Mouse (Mus musculus): Measurements from ENCODE around the gene Slc39a10. TPM values are rescaled to one million over a fixed set of nuclear protein-coding genes. Genes with fewer than 3 reads are reported as not detected.
"Not testable (repeated sequence)": the region's sequence is repeated elsewhere in the genome, so short reads cannot be mapped to it uniquely, and the experiment has no call there.

Gene Slc39a10
- polyA plus RNA-seq, 2 experiments = 35.6 to 53.7 TPM

DNA sequence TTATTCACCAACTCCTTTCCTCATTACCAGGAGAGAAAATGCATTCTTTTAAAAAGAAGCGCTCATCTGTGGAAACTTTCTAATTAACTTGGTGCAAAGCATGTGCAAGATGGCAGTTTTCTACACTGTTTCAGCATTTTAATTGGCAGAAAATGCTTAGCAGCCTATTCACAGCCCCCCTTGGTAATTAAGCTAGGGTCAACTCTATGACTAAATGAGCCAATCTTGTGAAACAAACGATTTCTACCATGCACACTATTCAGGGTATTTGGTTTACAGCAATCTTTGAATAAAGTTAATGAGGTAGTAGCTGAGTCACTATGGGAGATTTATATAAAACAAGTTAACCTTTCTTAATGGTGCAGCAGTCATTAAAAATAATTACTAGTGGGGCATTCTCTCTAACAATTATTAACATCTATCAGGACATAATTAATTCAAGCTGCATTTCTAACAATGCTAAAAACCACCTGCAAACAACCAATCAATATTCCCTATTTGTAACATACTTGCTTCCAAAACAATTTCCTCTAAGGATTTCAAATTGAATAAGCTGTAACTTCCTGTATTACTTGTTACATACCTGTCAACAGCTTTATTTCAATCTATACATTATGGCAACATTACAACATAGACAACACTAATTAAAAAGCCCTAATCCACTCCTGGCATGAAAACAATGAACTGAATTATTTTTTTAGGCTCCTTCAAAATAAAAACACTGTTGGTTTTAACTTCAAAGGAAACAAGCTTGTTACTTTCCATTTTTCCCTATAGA lies 62.4 kb downstream of the Slc39a10 start:
- peaks cover 24% of the 10 kb centered on the region for H3K36me3 ChIP-seq (ENCODE audit: control insufficient read depth, insufficient read depth, low read length)
- no peaks in the 10 kb centered on the region for H3K9me3 ChIP-seq (ENCODE audit: control insufficient read depth, low read length)
- H3K4me2 ChIP-seq (replicated peaks; ENCODE audit: low read depth, low read length, severe bottlenecking) = no peak overlapping the region
- no peaks in the 10 kb centered on the region for H3K4me1 ChIP-seq (ENCODE audit: control insufficient read depth, insufficient read depth, low read length)
- no peak overlapping the region for H3K4me3 ChIP-seq (replicated peaks; ENCODE audit: low read length)
- 22% methylated on average over 2 of the region's 2 CpGs for WGBS
- no peak for ATAC-seq (ENCODE audit: low FRiP score, low read depth)
- DNase-seq (ENCODE audit: low spot score) = no peak
- no peak for TF ChIP-seq POLR2A (IDR thresholded peaks at IDR 0.05; ENCODE audit: borderline replicate concordance, extremely low read depth, insufficient read depth, insufficient read length)
- no peaks in the 10 kb centered on the region for H3K27me3 ChIP-seq (ENCODE audit: control insufficient read depth, insufficient read depth, low read length)
- no peak overlapping the region for H3K9ac ChIP-seq (ENCODE audit: low read depth, low read length, severe bottlenecking)
- H3K27ac ChIP-seq (replicated peaks; ENCODE audit: low read depth, low read length) = no peak overlapping the region

DNA sequence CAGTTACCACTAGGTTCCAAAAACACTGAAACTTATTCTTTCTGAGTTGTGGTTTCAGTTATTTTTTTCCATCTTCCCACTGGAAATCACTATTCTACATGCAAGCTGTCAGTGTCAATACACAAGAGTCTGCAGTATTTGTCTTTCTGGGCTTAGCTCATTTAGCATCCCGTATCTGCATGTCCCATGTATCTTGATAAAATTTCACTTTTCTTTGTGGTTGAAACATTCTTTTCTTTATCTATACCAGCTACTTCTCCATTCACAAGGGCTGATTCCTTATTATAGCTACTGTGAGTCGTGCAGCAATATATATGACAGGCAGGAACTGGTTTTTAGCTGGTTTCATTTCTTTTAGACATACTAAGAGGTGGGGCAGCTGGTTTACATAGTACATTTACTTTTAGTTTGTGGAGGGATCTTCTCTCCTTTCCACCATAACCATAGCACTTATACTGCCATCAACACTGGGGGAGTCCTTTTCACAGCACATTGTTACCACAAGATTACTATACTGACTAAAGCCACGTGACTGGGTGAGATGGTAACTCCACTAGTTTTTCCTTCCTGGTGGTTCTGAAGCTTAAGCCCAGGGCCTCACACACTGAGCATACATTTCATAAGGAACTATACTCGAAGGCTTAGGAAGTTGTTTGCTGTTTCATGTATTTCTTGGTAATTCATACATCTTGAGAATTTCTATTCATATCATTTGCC lies 70.2 kb downstream of the Slc39a10 start:
- no peaks in the 10 kb centered on the region for H3K4me1 ChIP-seq (ENCODE audit: control insufficient read depth, insufficient read depth, low read length)
- H3K4me3 ChIP-seq (replicated peaks; ENCODE audit: low read length) = no peak overlapping the region
- H3K36me3 ChIP-seq (ENCODE audit: control insufficient read depth, insufficient read depth, low read length) = peaks cover 44% of the 10 kb centered on the region
- H3K27me3 ChIP-seq (ENCODE audit: control insufficient read depth, insufficient read depth, low read length) = no peaks in the 10 kb centered on the region
- H3K9ac ChIP-seq (ENCODE audit: low read depth, low read length, severe bottlenecking) = no peak overlapping the region
- H3K9me3 ChIP-seq (ENCODE audit: control insufficient read depth, low read length) = no peaks in the 10 kb centered on the region
- 88% methylated on average over 4 of the region's 4 CpGs for WGBS
- H3K4me2 ChIP-seq (replicated peaks; ENCODE audit: low read depth, low read length, severe bottlenecking) = no peak overlapping the region
- no peak overlapping the region for H3K27ac ChIP-seq (replicated peaks; ENCODE audit: low read depth, low read length)
- no peak for DNase-seq (ENCODE audit: low spot score)
- TF ChIP-seq POLR2A (IDR thresholded peaks at IDR 0.05; ENCODE audit: borderline replicate concordance, extremely low read depth, insufficient read depth, insufficient read length) = no peak
- no peak for ATAC-seq (ENCODE audit: low FRiP score, low read depth)

DNA sequence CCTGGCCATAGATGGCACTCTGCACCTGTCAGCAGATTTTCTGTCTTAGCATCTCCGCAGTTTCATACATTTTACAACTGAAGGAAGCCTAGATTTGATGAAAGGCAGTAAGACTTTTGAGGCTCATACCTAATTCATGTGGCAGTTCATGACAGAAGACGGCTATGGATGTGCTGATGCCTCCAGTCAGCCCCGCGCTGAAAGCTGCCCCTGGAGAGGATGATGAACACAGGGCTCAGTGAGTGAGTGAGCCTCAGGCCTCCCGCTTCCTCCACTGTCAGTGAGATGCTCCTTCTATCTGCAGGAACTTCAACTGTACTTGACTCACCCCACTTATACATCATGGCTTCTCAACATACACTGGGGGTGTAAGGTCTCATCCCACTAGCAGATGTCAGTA lies 74.7 kb downstream of the Slc39a10 start:
- Histone ChIP-seq H3K9me3 (ENCODE audit: control insufficient read depth, low read length) (no peaks in the 10 kb centered on the region), H3K4me3 (replicated peaks; ENCODE audit: low read length) (no peak overlapping the region), H3K4me2 (replicated peaks; ENCODE audit: low read depth, low read length, severe bottlenecking) (no peak overlapping the region), H3K9ac (ENCODE audit: low read depth, low read length, severe bottlenecking) (no peak overlapping the region), H3K27ac (replicated peaks; ENCODE audit: low read depth, low read length) (no peak overlapping the region), H3K27me3 (ENCODE audit: control insufficient read depth, insufficient read depth, low read length) (no peaks in the 10 kb centered on the region), H3K36me3 (ENCODE audit: control insufficient read depth, insufficient read depth, low read length) (peaks cover 37% of the 10 kb centered on the region), H3K4me1 (ENCODE audit: control insufficient read depth, insufficient read depth, low read length) (no peaks in the 10 kb centered on the region)
- TF ChIP-seq POLR2A (IDR thresholded peaks at IDR 0.05; ENCODE audit: borderline replicate concordance, extremely low read depth, insufficient read depth, insufficient read length) = no peak
- 96% methylated on average over 5 of the region's 5 CpGs for WGBS
- DNase-seq (ENCODE audit: low spot score) (no peak), ATAC-seq (ENCODE audit: low FRiP score, low read depth) (no peak)

DNA sequence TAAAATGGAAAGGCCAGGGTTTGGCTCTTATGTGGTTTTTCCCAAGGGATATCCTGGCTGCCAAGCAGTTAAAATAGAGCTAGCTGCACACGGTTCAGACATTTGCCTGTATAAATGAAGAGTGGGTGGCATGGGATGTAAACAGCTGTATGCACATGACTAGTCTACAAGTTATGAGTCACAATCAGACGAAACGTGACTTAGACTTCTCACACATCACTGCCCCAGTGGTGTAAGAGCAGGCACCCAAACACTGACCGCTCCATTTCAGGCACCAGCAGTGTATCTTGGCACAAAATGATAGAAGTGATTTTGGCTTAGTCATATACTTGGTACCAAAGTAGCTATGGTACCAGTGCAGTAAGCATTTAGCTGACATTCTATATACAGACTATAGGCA lies 84.0 kb downstream of the Slc39a10 start:
- not testable (repeated sequence) for DNase-seq (ENCODE audit: low spot score); ATAC-seq (ENCODE audit: low FRiP score, low read depth); H3K27ac ChIP-seq (replicated peaks; ENCODE audit: low read depth, low read length); H3K4me3 ChIP-seq (replicated peaks; ENCODE audit: low read length); H3K4me2 ChIP-seq (replicated peaks; ENCODE audit: low read depth, low read length, severe bottlenecking); H3K9me3 ChIP-seq (ENCODE audit: control insufficient read depth, low read length); H3K9ac ChIP-seq (ENCODE audit: low read depth, low read length, severe bottlenecking); H3K27me3 ChIP-seq (ENCODE audit: control insufficient read depth, insufficient read depth, low read length); H3K4me1 ChIP-seq (ENCODE audit: control insufficient read depth, insufficient read depth, low read length)
- WGBS = 74% methylated on average over 4 of the region's 4 CpGs
- H3K36me3 ChIP-seq (ENCODE audit: control insufficient read depth, insufficient read depth, low read length) = peaks cover 12% of the 10 kb centered on the region

DNA sequence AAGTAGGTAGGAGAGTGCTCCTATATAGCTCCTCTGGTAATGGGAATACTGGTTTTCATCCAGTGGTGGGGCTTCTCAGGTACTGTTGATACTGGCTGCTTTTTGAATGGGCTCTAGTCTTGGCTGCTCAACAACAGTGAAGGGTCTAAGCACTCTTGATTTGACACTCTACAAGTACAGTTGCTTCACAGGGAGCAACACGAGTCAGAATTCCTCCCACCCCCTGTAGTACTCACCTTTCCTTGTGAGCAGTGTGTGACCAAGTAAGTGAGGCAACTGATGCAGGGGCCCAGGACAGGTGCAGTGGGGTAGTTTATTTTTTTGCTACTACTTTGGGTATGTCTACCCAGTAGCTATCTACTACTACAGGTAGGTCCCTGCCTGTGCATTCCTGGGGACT lies 87.6 kb downstream of the Slc39a10 start:
- Histone ChIP-seq H3K9me3 (ENCODE audit: control insufficient read depth, low read length) (no peaks in the 10 kb centered on the region), H3K4me2 (replicated peaks; ENCODE audit: low read depth, low read length, severe bottlenecking) (no peak overlapping the region), H3K4me1 (ENCODE audit: control insufficient read depth, insufficient read depth, low read length) (no peaks in the 10 kb centered on the region), H3K4me3 (replicated peaks; ENCODE audit: low read length) (no peak overlapping the region), H3K27me3 (ENCODE audit: control insufficient read depth, insufficient read depth, low read length) (no peaks in the 10 kb centered on the region), H3K36me3 (ENCODE audit: control insufficient read depth, insufficient read depth, low read length) (peaks cover 6% of the 10 kb centered on the region), H3K9ac (ENCODE audit: low read depth, low read length, severe bottlenecking) (no peak overlapping the region), H3K27ac (replicated peaks; ENCODE audit: low read depth, low read length) (no peak overlapping the region)
- TF ChIP-seq POLR2A (IDR thresholded peaks at IDR 0.05; ENCODE audit: borderline replicate concordance, extremely low read depth, insufficient read depth, insufficient read length) = no peak
- no peak for DNase-seq (ENCODE audit: low spot score)
- WGBS = 89% methylated on average over 1 of the region's 1 CpGs
- no peak for ATAC-seq (ENCODE audit: low FRiP score, low read depth)

DNA sequence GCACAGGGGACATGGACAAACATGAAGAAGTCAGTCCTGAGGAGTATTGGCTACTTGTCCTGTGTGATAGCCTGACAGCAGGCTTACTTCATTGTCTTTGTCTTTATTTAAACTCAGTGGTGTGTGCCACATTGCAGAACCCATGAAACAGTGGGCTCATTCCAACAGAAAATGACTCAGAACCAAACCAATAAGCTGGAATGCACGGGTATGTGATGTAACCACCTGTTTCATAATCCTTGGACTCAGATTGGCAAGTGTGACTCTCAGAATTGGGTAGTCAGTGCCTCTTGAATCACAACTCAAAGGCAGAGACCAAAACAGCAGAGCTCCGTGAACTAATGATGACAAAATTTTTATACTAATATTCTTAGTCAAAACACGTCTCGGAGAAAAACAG lies 110.4 kb downstream of the Slc39a10 start:
- H3K27ac ChIP-seq (replicated peaks; ENCODE audit: low read depth, low read length); H3K9me3 ChIP-seq (ENCODE audit: control insufficient read depth, low read length); H3K4me3 ChIP-seq (replicated peaks; ENCODE audit: low read length); H3K4me2 ChIP-seq (replicated peaks; ENCODE audit: low read depth, low read length, severe bottlenecking); H3K27me3 ChIP-seq (ENCODE audit: control insufficient read depth, insufficient read depth, low read length); H3K36me3 ChIP-seq (ENCODE audit: control insufficient read depth, insufficient read depth, low read length); H3K9ac ChIP-seq (ENCODE audit: low read depth, low read length, severe bottlenecking); DNase-seq (ENCODE audit: low spot score); H3K4me1 ChIP-seq (ENCODE audit: control insufficient read depth, insufficient read depth, low read length); ATAC-seq (ENCODE audit: low FRiP score, low read depth): not testable (repeated sequence)
- WGBS = 88% methylated on average over 4 of the region's 4 CpGs

DNA sequence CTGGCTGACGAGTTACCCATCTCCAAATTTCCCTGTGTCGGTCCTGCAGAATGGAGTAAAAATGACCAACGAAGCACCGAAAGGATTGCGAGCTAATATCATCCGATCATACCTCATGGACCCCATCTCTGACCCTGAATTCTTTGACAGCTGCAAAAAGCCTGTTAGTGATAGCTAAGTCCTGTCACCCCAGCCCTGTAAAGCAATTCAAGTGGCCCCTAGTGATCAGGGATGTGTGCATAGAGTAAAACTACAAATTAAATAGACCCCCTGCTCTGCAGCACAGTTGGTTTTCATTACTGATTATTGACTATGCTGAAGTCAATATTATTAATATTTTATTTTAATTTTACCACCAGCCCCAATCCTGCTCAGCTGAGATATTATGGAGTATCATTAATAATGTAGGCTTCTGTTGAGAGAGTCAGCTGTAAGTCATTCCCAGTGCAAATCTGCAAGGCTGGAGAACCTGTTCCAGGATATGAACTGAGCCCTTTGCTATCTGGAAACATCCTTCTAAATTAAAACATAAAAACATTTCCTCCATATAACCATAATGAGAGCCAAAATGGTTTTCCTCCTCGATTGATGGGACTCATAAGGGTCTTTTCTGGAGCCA lies 122.5 kb downstream of the Slc39a10 start:
- not testable (repeated sequence) for H3K27me3 ChIP-seq (ENCODE audit: control insufficient read depth, insufficient read depth, low read length); H3K9ac ChIP-seq (ENCODE audit: low read depth, low read length, severe bottlenecking); H3K4me1 ChIP-seq (ENCODE audit: control insufficient read depth, insufficient read depth, low read length); H3K4me2 ChIP-seq (replicated peaks; ENCODE audit: low read depth, low read length, severe bottlenecking); DNase-seq (ENCODE audit: low spot score); H3K36me3 ChIP-seq (ENCODE audit: control insufficient read depth, insufficient read depth, low read length); H3K27ac ChIP-seq (replicated peaks; ENCODE audit: low read depth, low read length); H3K9me3 ChIP-seq (ENCODE audit: control insufficient read depth, low read length); H3K4me3 ChIP-seq (replicated peaks; ENCODE audit: low read length); ATAC-seq (ENCODE audit: low FRiP score, low read depth)
- WGBS = 78% methylated on average over 7 of the region's 7 CpGs

Measured in limb, embryonic 14.5 days (tissue).